Mouse (Mus musculus): Measurements from ENCODE around the gene Tma7. TPM values are rescaled to one million over a fixed set of nuclear protein-coding genes. Genes with fewer than 3 reads are reported as not detected.

Tma7 gene
- polyA plus RNA-seq, 1 experiment from 2014 or later: 785 TPM

GRCm38 (mm10) chr9:109028421-109028820 lies 54.0 kb downstream of the Tma7 start:
- Histone ChIP-seq H3K9me3 (no peaks in the 10 kb centered on the region), H3K27me3 (ENCODE audit: insufficient read depth, poor library complexity, severe bottlenecking) (no peaks in the 10 kb centered on the region), H3K4me1 (replicated peaks) (no peaks in the 10 kb centered on the region), H3K36me3 (no peaks in the 10 kb centered on the region; the same call in 1 of the 2 replicates), H3K27ac (no peak overlapping the region), H3K4me3 (no peak overlapping the region)
- DNase-seq (ENCODE audit: low spot score): no peak
- 83% methylated on average over 3 of the region's 3 CpGs for WGBS

- H3K27ac ChIP-seq: no peak overlapping the region
- DNase-seq (ENCODE audit: low spot score): no peak
Observed at GRCm38 (mm10) chr9:109027521-109027920, 54.9 kb downstream of the Tma7 start.

More at GRCm38 (mm10) chr9:109027521-109027920, 54.9 kb downstream of the Tma7 start:
- no peak overlapping the region for H3K4me3 ChIP-seq
- no peaks in the 10 kb centered on the region; the same call in 1 of the 2 replicates for H3K36me3 ChIP-seq
- no peaks in the 10 kb centered on the region for H3K4me1 ChIP-seq (replicated peaks)
- H3K9me3 ChIP-seq: no peaks in the 10 kb centered on the region
- whole genome bisulfite sequencing: 87% methylated on average over 8 of the region's 8 CpGs
- H3K27me3 ChIP-seq (ENCODE audit: insufficient read depth, poor library complexity, severe bottlenecking): no peaks in the 10 kb centered on the region

Other genes starting within 250 kb of the Tma7 start
- 11.2 and 12.6 TPM in 2 replicates for gene Slc26a6, start 229.3 kb downstream of the Tma7 start, polyA plus RNA-seq (2016; fragmentation: Nextera tagmentation; extraction: Ambion mirVana)
- gene Tmem89, start 168.0 kb downstream of the Tma7 start, polyA plus RNA-seq (2016; fragmentation: Nextera tagmentation; extraction: Ambion mirVana): 0.17 and 0.24 TPM in 2 replicates
- 478 and 495 TPM in 2 replicates for gene Uqcrc1, start 146.0 kb downstream of the Tma7 start, polyA plus RNA-seq (2016; fragmentation: Nextera tagmentation; extraction: Ambion mirVana)
- 1.2 and 3.3 TPM in 2 replicates for gene Col7a1, start 129.0 kb downstream of the Tma7 start, polyA plus RNA-seq (2016; fragmentation: Nextera tagmentation; extraction: Ambion mirVana)
- gene Ucn2, start 96.6 kb downstream of the Tma7 start, polyA plus RNA-seq (2016; fragmentation: Nextera tagmentation; extraction: Ambion mirVana): not detected in 2 replicates
- 11.9 and 17.6 TPM in 2 replicates for gene Pfkfb4, start 90.8 kb downstream of the Tma7 start, polyA plus RNA-seq (2016; fragmentation: Nextera tagmentation; extraction: Ambion mirVana)
- gene Shisa5, start 44.0 kb downstream of the Tma7 start, polyA plus RNA-seq (2016; fragmentation: Nextera tagmentation; extraction: Ambion mirVana): 38.8 and 43.6 TPM in 2 replicates
- gene Trex1, start 22.9 kb downstream of the Tma7 start, polyA plus RNA-seq (2016; fragmentation: Nextera tagmentation; extraction: Ambion mirVana): 8.1 and 11.3 TPM in 2 replicates
- gene Atrip, start 8.5 kb downstream of the Tma7 start, polyA plus RNA-seq (2016; fragmentation: Nextera tagmentation; extraction: Ambion mirVana): 30.5 and 32.1 TPM in 2 replicates
- 14.4 and 16.1 TPM in 2 replicates for gene Ccdc51, start 94 bp downstream of the Tma7 start, polyA plus RNA-seq (2016; fragmentation: Nextera tagmentation; extraction: Ambion mirVana)
- gene Plxnb1, start 12.8 kb upstream of the Tma7 start, polyA plus RNA-seq (2016; fragmentation: Nextera tagmentation; extraction: Ambion mirVana): 26.8 and 34.4 TPM in 2 replicates
- not detected in 2 replicates for gene Fbxw21, start 79.5 kb upstream of the Tma7 start, polyA plus RNA-seq (2016; fragmentation: Nextera tagmentation; extraction: Ambion mirVana)
- gene Fbxw13, start 113.4 kb upstream of the Tma7 start, polyA plus RNA-seq (2016; fragmentation: Nextera tagmentation; extraction: Ambion mirVana): not detected in 2 replicates
- not detected in 2 replicates for gene Fbxw20, start 152.2 kb upstream of the Tma7 start, polyA plus RNA-seq (2016; fragmentation: Nextera tagmentation; extraction: Ambion mirVana)
- gene Fbxw14, start 205.1 kb upstream of the Tma7 start, polyA plus RNA-seq (2016; fragmentation: Nextera tagmentation; extraction: Ambion mirVana): not detected in 2 replicates